In genomic region chr1:160340653-160341052, GRCm38 (mm10) we compare ENCODE assay signal across 16 mouse cellular contexts.
"Had no signal": no experiment of that assay in that cellular context is flagged by ENCODE, and none has a peak within 500 bp of the region (broad histone marks: within the 10 kb centered on the region; RNA-seq: fewer than 3 reads in every experiment).

No protein-coding gene starts in this region.

- ATAC-seq: hindbrain, postnatal 0 days; intestine, embryonic 15.5 days; intestine, postnatal 0 days had no signal

- DNase-seq: gastrocnemius, postnatal 14 days; gastrocnemius, postnatal 36 days; heart, adult 18-20 months; heart, postnatal 14 days; heart, postnatal 36 days; kidney, adult 18-20 months; kidney, adult 9 months; kidney, postnatal 14 days; kidney, postnatal 36 days; layer of hippocampus, adult 9-11 months; layer of hippocampus, postnatal 36 days; liver; liver, embryonic 13.5 days had no signal
